Mouse (Mus musculus): Measurements from ENCODE around the gene Spire2. TPM values are rescaled to one million over a fixed set of nuclear protein-coding genes. Genes with fewer than 3 reads are reported as not detected.

Gene Spire2
- polyA plus RNA-seq (2021; fragmentation: Nextera tagmentation) = 2.0 and 2.2 TPM in 2 replicates
- long read RNA-seq, experiment 1, partial matches to known transcripts = 2 of 6 reads
- long read RNA-seq, experiment 1, other reads (novel, unspliced or antisense) = 0 of 6 reads
- long read RNA-seq, experiment 2, transcript Spire2-201 (15 exons, 2,330 nt) = major isoform, 18 of 23 reads
- long read RNA-seq, experiment 2, partial matches to known transcripts = 2 of 23 reads
- long read RNA-seq, experiment 2, other reads (novel, unspliced or antisense) = 2 of 23 reads

DNA sequence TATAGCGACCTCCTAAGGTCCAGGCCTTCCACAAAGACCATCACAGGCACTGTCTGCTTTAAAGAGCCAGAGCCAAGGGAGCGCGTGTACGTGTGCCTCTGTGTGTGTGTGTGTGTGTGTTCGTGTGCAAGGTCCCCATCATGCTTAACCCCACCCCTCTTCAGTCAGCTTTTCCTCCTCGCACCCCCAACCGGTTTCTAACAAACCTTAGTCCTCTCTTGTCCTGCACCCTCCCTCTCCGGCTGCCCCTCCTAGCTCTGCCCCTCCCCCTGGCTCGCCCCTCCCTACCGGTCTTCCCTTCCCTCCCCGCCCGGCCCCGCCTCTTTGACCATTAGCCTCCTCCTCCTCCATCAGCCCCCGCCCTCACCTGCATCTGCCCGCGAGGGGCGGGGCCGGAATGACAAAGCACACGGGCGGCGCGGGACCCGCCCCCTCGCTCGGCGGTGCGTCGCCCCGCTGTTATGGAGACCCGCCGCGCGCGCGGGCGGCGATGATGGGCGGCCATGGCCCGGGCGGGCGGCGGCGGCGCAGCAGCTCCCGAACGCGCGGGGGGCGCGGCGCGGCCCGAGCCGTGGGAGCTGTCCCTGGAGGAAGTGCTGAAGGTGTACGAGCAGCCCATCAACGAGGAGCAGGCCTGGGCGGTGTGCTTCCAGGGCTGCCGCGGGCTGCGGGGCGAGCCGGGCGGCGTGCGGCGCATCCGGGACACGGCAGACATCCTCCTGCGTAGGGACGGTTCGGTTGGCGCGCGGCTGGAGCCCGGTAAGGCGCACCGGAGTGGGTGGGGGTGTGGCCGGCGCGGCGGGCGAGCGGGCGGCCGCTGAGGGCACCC lies at the start of gene Spire2:
Gene Spire2, plus strand, starts transcription at position 452 of the 829 bp plus-strand sequence.

DNA sequence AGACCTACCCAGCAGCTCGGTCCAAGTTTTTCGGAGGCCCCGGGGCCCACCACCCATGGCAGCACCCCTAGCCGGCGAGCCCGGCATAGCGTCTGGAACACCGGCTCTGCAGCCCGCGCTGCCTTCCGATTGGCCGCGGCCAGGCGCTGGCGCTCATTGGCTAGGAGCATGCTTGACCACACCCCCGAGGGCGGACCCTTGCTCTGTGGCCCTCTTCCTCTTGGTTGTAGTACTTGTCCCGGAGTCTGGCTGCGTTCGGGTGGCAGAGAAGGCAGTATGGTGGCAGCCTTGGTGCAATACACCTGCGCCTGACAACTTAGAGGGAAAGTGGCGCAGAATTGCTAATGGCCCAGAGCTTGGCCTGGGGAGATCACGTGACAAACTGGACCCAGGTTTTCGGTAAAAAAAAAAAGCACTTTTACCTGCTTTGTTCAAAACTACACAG lies 14.0 kb upstream of the Spire2 start, which contains the start of gene Fanca:
Gene Fanca, minus strand, starts transcription at position 110 of the 445 bp plus-strand sequence.

DNA sequence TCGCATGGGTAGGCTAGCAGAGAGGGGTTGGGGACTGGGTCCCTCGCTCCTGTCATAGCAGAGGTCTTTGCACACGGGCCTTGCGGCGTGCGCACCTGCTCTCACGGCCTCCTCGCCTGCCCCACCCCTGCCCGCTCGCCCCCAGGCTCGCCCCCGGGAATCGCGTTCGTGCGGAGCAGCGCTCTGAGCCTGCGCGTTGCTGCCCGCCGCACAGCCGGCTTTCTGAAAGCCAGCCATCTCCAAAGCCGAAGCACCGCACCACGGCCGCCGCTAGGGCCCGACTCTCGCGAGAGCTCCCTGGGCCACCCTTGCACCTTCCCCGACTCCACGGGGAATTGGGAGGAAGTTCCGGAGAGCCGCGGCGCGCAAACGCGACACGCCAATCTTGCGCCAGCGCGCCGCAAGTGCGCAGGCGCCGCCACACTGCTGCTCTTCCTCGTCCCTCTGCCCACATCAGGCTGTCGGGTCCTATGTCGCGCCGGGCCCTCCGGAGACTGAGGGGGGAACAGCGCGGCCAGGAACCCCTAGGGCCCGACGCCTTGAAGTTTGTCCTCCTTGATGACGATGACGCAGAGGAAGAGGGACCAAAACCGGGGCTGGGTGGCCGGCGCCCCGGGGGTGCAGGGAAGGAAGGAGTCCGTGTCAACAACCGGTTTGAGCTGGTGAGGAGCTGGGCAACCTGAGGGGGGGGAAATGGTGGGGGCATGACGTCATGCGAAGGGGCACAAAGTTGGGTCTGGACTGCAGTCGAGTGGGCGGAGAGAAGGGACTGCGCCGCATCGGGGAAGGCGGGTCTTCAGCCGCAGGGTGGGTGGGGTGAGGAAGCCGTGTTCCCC lies 41.1 kb downstream of the Spire2 start, which contains the start of gene Tcf25:
Gene Tcf25, plus strand, starts transcription at position 351 of the 836 bp plus-strand sequence.

DNA sequence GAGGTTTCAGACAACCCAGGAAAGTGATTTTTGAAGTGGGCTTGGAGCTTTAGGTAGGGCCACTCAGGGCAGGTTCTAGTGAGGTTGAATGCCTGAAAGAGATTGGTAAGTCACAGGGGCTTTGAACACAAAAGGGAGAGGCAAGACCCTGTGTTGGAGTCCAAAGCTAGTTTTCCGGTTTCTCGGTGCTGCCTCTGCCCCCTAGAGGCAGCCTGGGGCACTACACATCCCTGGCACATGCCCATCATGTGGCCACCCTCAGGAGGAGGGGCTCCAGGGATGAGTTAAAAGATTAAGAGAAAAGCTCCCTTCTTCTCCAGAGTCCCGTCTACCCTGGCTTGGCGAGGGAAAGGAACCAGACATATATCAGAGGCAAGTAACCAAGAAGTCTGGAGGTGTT lies 74.3 kb downstream of the Spire2 start, which contains the start of gene Mc1r:
Gene Mc1r, plus strand, starts transcription at position 322 of the 400 bp plus-strand sequence.

DNA sequence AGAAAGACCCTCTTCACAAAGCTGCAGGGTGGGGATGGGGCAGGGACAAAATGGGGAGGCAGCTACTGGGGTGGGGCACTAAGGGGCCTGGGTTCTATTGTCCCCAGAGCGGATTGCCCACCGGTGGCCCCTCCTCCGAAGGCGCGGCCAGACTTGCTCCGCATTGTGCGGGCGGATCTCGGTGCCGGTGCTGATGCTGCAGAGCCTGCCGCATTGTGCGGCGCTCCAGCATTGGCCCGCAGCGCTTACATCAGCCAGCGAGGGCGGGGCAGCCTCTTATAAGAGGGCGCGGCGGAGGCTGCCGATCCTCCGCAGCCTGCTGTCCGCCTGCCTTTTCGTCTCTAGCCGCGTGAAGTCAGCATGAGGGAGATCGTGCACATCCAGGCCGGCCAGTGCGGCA lies 78.7 kb downstream of the Spire2 start, which contains the start of gene Tubb3:
Gene Tubb3, plus strand, starts transcription at position 179 of the 400 bp plus-strand sequence.

Other genes with a start within 250 kb of the Spire2 start
- gene Rpl13, start 230.4 kb upstream of the Spire2 start, polyA plus RNA-seq (2021; fragmentation: Nextera tagmentation) = 1,998 and 2,381 TPM in 2 replicates
- 65.9 and 75.3 TPM in 2 replicates for gene Cpne7, start 215.3 kb upstream of the Spire2 start, polyA plus RNA-seq (2021; fragmentation: Nextera tagmentation)
- 3.3 and 3.8 TPM in 2 replicates for gene Sult5a1, start 174.4 kb upstream of the Spire2 start, polyA plus RNA-seq (2021; fragmentation: Nextera tagmentation)
- 0.11 TPM in 1 of 2 replicates, not detected in the other for gene Dpep1, start 146.5 kb upstream of the Spire2 start, polyA plus RNA-seq (2021; fragmentation: Nextera tagmentation)
- 128 and 136 TPM in 2 replicates for gene Chmp1a, start 120.0 kb upstream of the Spire2 start, polyA plus RNA-seq (2021; fragmentation: Nextera tagmentation)
- gene Spata33, start 119.9 kb upstream of the Spire2 start, polyA plus RNA-seq (2021; fragmentation: Nextera tagmentation) = 10.6 and 10.8 TPM in 2 replicates
- gene Cdk10, start 107.9 kb upstream of the Spire2 start, polyA plus RNA-seq (2021; fragmentation: Nextera tagmentation) = 59.9 and 65.7 TPM in 2 replicates
- 35.5 and 45.6 TPM in 2 replicates for gene Spata2l, start 96.5 kb upstream of the Spire2 start, polyA plus RNA-seq (2021; fragmentation: Nextera tagmentation)
- gene Zfp276, start 78.5 kb upstream of the Spire2 start, polyA plus RNA-seq (2021; fragmentation: Nextera tagmentation) = 3.7 and 3.8 TPM in 2 replicates
- gene Vps9d1, start 78.4 kb upstream of the Spire2 start, polyA plus RNA-seq (2021; fragmentation: Nextera tagmentation) = 17.9 and 24.9 TPM in 2 replicates
- gene Fanca, start 14.1 kb upstream of the Spire2 start, polyA plus RNA-seq (2021; fragmentation: Nextera tagmentation) = 0.63 and 0.97 TPM in 2 replicates
- 340 and 366 TPM in 2 replicates for gene Tcf25, start 41.0 kb downstream of the Spire2 start, polyA plus RNA-seq (2021; fragmentation: Nextera tagmentation)
- not detected in 2 replicates for gene Mc1r, start 74.4 kb downstream of the Spire2 start, polyA plus RNA-seq (2021; fragmentation: Nextera tagmentation)
- 353 and 392 TPM in 2 replicates for gene Tubb3, start 78.7 kb downstream of the Spire2 start, polyA plus RNA-seq (2021; fragmentation: Nextera tagmentation)
- gene Def8, start 90.8 kb downstream of the Spire2 start, polyA plus RNA-seq (2021; fragmentation: Nextera tagmentation) = 12.1 and 12.9 TPM in 2 replicates
- gene Afg3l1, start 145.2 kb downstream of the Spire2 start, polyA plus RNA-seq (2021; fragmentation: Nextera tagmentation) = 5.5 and 6.6 TPM in 2 replicates
- gene Dbndd1, start 182.8 kb downstream of the Spire2 start, polyA plus RNA-seq (2021; fragmentation: Nextera tagmentation) = 14.6 and 17.6 TPM in 2 replicates
- 14.9 and 17.2 TPM in 2 replicates for gene Gas8, start 186.1 kb downstream of the Spire2 start, polyA plus RNA-seq (2021; fragmentation: Nextera tagmentation)